Mouse (Mus musculus) large intestine, adult 2 months (tissue): ENCODE measurements around the gene Agap1. TPM values are rescaled to one million over a fixed set of nuclear protein-coding genes. Genes with fewer than 3 reads are reported as not detected.

Source experiments
- DNase-seq: peaks from one replicate; pipeline ENCODE4 v3.0.0-alpha.2; 2012; ENCODE audit warnings: low read depth, low spot score
- WGBS: fragments of 180-500 bp; shearing (Covaris S2); methylation state at CpG from one replicate; pipeline ENCODE4 v1.1.7; 2018; 5-methylcytosine and 5-hydroxymethylcytosine counted together
- polyA plus RNA-seq: library from polyadenylated mRNA; depleted of rRNA; stranded (reverse); fragments of >200 nt; gene quantifications from 2 replicates; pipeline ENCODE4 v1.2.3, GENCODE M21; 2012

Gene Agap1
- polyA plus RNA-seq, 1 experiment, result 12.4 TPM

- DNase-seq, result no peak
These were observed 80.6 kb downstream of the Agap1 start for GRCm38 (mm10) chr1:89535206-89535605.

GRCm38 (mm10) chr1:89538163-89538946 lies 83.7 kb downstream of the Agap1 start:
- no peak for DNase-seq
- WGBS, result 64% methylated on average over 18 of the region's 18 CpGs

- 77% methylated on average over 13 of the region's 13 CpGs for WGBS
- DNase-seq, result no peak
These were observed 84.5 kb downstream of the Agap1 start for GRCm38 (mm10) chr1:89539127-89539526.

GRCm38 (mm10) chr1:89541151-89541550 lies 86.5 kb downstream of the Agap1 start:
- no peak for DNase-seq
- WGBS, result 75% methylated on average over 13 of the region's 13 CpGs

- WGBS, result 82% methylated on average over 6 of the region's 6 CpGs
- DNase-seq, result no peak
These were observed 87.9 kb downstream of the Agap1 start for GRCm38 (mm10) chr1:89542464-89542863.

GRCm38 (mm10) chr1:89543312-89543711 lies 88.7 kb downstream of the Agap1 start:
- DNase-seq, result no peak
- WGBS, result 81% methylated on average over 6 of the region's 6 CpGs

GRCm38 (mm10) chr1:89544094-89544493 lies 89.5 kb downstream of the Agap1 start:
- WGBS, result 68% methylated on average over 4 of the region's 4 CpGs
- DNase-seq, result no peak

GRCm38 (mm10) chr1:89545099-89545498 lies 90.5 kb downstream of the Agap1 start:
- 64% methylated on average over 4 of the region's 4 CpGs for WGBS
- no peak for DNase-seq

GRCm38 (mm10) chr1:89547525-89548504 lies 93.2 kb downstream of the Agap1 start:
- no peak for DNase-seq
- WGBS, result 83% methylated on average over 18 of the region's 18 CpGs

GRCm38 (mm10) chr1:89550061-89550869 lies 95.7 kb downstream of the Agap1 start:
- WGBS, result 64% methylated on average over 25 of the region's 25 CpGs
- DNase-seq, result no peak

- DNase-seq, result no peak
- 76% methylated on average over 1 of the region's 1 CpGs for WGBS
These were observed 97.9 kb downstream of the Agap1 start for GRCm38 (mm10) chr1:89552470-89552869.

GRCm38 (mm10) chr1:89553791-89554190 lies 99.2 kb downstream of the Agap1 start:
- 90% methylated on average over 3 of the region's 3 CpGs for WGBS
- no peak for DNase-seq

GRCm38 (mm10) chr1:89554969-89555856 lies 100.6 kb downstream of the Agap1 start:
- no peak for DNase-seq
- 69% methylated on average over 18 of the region's 18 CpGs for WGBS

- 77% methylated on average over 7 of the region's 7 CpGs for WGBS
- no peak for DNase-seq
These were observed 101.4 kb downstream of the Agap1 start for GRCm38 (mm10) chr1:89556006-89556405.

GRCm38 (mm10) chr1:89557401-89557800 lies 102.8 kb downstream of the Agap1 start:
- WGBS, result 70% methylated on average over 6 of the region's 6 CpGs
- DNase-seq, result no peak

- no peak for DNase-seq
- WGBS, result 72% methylated on average over 1 of the region's 1 CpGs
These were observed 103.5 kb downstream of the Agap1 start for GRCm38 (mm10) chr1:89558080-89558479.

GRCm38 (mm10) chr1:89563399-89563798 lies 108.8 kb downstream of the Agap1 start:
- WGBS, result 69% methylated on average over 4 of the region's 4 CpGs
- no peak for DNase-seq

- DNase-seq, result no peak
- 42% methylated on average over 9 of the region's 9 CpGs for WGBS
These were observed 112.2 kb downstream of the Agap1 start for GRCm38 (mm10) chr1:89566578-89567488.
